Mouse (Mus musculus) urinary bladder, postnatal 25 days (tissue): ENCODE data around the gene Rps13.

ENCODE experiments used
- DNase-seq: peaks from one replicate; pipeline ENCODE4 v3.0.0; 2022; ENCODE audit warnings: low spot score

Rps13 gene

DNA sequence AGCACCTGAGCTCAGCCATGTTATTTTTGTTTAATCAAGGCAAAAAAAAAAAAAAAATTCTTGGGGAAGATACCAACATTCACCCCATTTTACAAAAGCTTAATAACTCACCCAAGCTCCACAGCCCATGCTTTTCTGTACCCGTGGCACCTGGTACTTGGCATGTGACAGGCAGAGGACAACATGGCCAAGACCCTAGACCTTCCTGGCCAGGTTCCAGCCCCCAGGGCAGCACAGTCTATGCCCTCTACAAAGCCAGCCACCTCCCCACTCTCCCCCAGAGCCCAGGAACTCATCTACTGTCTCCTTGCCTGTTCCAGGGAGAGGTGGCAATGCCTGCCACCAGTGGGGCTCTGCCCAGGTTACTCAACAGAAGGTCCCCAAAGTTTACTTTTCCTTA, 43.4 kb downstream of the Rps13 start:
- DNase-seq = no peak

DNA sequence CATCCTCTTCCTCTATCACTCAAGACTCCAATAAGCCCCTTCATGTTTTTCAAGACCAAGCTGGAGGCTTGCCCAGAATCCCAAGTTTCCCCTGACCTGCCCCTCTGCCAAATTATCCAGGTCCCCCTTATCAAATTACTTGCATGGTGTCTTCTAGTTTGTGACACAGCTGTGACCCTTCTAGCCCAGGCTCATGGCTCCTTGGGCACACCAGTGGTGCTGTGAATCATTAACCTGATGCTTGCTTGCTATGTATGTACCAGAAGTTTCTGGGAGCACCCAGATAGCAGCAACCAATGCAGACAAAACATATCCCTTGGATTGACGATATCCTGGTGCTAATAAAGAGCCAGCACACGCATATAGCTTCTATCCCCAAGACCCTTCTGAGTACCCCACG, 45.0 kb downstream of the Rps13 start:
- no peak for DNase-seq

GRCm38 (mm10) chr7:116287959-116288358, 46.0 kb downstream of the Rps13 start:
- no peak for DNase-seq

DNA sequence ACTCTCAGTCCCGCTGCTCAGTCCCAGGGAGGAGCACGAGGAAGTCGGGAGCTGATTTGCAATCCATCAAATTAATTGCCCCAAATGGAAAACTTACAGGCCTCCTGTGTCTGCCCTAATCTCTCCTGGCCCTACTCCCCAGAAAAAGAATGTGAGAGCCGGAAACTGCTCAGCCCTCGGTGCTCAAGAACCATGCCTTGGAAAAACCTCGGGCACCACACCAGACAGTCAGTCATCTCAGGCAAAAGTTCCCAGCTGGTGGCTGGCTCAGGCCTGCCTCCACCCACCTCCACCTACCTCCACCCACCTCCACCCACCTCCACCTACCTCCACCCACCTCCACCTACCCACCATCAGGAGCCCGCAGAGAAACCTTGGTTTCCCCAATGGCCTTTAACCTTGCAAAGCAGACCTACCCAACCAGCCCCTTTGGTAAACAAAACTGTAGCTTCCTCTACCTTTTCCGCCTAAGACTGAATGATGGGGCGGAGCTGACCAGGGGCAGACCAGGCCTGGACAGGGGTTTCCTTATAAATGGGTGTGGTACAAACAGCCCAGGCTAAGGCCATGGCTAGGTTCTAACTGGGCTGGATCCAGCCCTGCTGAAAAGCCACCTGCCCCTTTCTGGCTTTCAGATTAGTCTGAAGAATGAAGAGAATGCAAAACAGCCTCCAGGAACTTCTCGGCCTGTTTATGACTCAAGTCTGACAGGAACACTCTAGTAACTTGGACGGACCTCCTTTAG, 47.2 kb downstream of the Rps13 start:
- peak; percentile 23 for DNase-seq

DNA sequence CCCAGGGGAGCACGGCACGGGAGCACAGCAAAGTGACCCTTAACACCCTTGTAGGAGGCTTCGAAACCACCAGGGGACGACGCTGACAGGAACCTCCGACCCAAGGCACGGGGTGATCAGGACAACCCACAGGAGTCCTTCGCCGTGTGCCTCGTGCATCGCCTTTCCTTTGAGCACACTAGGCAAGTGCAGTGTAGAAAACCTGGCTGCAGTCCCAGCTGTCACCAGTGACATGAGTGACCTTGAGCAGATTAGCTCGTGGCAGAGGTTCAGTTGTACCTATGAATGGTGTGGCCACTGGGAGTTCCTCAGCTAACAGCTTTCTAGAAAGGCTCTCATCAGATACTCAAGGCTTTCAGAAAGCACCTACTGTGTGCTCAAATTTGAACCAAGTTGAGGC, 47.8 kb downstream of the Rps13 start:
- DNase-seq = no peak

DNA sequence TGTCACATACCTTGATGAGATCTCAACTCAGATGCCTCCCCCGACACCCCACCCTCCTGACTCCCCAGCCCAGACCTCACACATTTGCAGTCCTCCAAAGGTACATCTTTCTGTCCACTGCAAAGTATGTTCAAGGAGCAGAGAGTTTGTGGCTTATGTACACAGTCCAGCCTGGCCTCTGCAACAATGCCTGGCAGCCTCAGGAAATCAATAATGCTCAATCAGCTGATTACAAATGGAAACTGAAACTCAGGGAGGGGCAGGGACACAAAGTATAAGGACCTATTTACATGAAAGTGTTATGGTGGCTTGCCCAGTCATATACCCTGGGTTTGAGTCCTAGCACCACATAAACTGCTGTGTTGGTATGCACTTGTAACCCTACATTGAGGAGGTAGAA, 48.8 kb downstream of the Rps13 start:
- no peak for DNase-seq

DNA sequence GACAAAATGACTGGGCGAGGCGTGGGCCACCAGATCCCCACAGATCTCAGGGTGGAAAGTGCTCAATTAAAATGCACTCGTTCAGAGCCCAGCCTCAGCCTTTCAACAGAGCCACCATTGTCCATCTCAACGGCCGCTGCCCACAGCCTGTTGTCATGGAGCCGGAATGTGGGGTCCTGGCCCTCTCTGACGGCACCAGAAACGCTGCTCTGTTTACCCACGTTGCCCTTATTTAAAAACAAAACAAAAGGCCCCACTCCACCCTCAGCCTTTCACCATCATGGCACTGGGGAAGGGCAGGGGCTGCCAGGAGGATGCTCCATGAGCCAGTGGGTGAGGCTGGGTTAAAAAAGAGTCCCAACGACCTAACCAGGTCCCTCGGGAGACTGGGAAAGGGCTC, 51.2 kb downstream of the Rps13 start:
- DNase-seq = no peak
